Mouse (Mus musculus): Measurements from ENCODE around the gene Slc30a6.
"Not testable (repeated sequence)": the region's sequence is repeated elsewhere in the genome, so short reads cannot be mapped to it uniquely, and the experiment has no call there.

The Slc30a6 gene

DNA sequence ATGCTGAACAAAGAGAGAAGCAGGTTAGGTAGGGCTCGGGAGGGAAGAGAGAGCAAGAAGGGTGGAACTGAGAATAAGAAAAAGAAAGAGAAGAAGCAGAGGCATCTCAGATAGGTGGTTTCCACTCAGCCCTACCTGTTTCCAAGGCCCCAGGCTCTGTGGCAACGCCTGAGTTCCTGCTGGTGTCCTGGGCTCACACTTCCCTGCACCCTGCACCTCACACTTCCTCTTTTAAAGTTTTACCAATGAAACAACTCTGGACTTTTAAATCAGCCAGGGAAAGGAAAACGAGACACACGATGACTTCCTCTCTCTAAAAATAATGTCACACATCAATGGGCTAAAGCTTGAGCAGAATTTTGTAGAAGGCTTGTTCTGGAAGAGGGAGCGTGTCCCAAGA lies 45.1 kb downstream of the Slc30a6 start:
- DNase-seq (ENCODE audit: low read depth in 2 of 2, low spot score in 2 of 2): no peak

DNA sequence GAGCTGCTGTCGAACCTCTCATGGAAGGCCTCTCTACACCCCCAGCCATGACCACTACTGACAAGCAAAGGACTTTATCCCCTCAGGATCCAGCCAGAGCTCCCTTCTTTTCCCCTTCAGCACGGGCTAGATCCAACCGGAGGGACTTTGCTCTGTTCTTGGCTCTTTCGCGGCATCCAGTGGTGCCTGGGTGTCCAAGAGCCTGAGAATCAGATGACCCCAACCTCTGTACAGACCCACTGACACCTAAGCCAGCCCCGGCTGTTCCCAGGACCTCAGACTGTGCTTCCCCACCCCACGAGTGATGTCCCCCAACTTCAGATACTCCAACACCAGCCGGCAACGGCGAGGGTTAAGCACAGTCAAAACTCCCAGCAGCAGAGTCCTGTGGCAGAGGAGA lies 54.4 kb downstream of the Slc30a6 start:
- no peak for DNase-seq (ENCODE audit: low read depth in 2 of 2, low spot score in 2 of 2)

DNA sequence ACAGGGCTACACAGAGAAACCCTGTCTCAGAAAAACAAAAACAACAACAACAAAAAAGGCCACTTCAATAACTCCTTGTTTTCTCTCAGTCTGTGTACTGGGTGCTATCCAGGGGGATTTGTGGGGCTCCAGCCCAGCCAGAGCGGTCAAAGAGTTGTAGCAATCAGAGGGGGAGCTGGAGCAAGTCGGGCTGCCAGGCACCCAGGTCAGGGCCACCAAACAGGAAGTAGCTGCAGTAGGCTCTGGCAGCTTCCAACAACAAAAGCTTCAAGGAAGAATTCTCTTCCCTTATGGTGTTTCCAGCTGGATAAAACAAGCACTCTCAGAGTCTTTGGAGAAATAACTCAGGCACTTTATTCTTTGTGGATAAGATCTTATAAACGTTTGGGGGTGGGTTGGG lies 58.5 kb downstream of the Slc30a6 start:
- DNase-seq (ENCODE audit: low read depth in 2 of 2, low spot score in 2 of 2): no peak

DNA sequence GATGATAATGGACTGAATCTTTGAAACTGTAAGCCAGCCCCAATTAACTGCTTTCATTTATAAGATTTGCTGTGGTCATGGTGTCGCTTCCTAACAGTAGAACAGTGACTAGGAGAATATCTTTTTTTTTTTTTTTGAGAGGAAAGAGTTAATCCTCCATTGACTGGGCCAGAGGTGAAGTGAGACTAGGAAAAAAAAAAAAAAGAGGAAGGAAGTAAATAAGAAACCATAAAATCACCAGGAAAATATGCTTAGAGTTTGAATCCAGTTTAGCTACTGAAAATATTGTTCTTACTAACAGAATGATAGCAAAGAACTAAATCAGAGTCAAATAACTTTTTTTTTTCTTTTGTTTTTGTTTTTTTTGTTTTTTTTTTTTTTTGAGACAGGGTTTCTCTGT lies 59.3 kb downstream of the Slc30a6 start:
- no peak for DNase-seq (ENCODE audit: low read depth in 2 of 2, low spot score in 2 of 2)

DNA sequence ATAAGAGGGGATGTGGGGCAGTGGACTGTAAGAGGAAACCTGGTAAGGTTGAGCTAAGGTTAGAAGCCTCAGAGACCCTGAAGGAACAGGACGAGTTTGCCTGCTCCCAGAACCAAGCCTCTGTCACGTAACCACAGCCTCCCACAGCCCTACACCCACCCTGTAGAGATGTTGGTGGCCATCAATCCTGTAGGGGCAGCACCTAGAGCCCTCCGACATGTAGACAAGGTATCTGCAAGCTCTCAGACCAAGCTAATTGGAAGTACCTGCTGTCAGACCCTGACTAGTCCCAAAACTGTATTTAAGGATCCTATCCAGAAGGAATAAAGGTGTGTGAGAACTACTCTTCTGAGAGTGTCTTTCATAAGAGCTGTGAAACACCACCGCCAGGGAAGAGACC lies 60.0 kb downstream of the Slc30a6 start:
- no peak for DNase-seq (ENCODE audit: low read depth in 2 of 2, low spot score in 2 of 2)

DNA sequence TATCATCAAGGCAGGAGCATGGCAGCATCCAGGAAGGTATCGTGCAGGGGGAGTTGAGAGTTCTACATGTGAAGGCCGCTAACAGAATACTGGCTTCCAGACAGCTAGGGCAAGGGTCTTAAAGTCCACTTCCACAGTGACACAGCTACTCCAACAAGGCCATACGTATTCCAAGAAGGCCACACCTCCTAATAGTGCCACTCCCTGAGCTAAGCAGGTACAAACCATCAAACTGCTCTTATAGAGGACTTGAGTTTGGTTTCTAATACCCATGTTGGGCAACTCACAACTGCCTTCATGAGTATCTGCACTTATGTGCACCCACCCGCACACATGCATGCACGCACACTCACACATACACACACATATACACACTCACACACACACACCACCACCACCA lies 61.4 kb downstream of the Slc30a6 start:
- no peak for DNase-seq (ENCODE audit: low read depth in 2 of 2, low spot score in 2 of 2)

DNA sequence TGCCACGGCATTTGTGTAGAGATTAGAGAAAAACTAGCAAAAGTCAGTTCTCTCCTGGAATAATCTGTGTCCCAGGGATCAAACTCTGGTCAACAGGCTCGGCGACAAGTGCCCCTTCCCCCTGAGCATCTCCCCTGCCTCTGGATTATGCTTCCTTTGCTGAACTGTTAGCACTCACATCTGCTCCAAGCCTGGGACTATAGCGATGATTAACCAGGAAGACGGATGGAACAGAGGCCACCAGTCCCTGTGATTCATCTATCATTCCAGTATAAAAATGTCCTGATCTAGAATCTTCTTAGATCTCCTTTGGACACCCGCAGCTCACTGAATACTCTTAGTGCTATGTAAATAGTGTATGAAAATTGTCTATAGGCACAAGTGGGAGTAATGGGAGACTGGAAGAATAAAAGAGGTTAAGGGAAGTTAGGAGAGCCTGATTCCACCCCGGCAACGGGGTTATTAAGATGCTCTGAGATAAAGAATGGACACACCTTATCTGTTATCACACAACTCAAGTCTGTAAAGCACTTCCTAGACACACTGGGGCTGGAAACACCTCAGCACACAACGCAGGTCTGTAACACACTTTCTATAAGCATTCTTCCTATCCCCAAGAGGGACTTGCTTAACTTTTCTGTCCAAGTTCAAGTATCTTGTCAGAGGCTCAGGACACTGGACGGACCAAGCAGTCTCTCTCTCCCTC lies 62.7 kb downstream of the Slc30a6 start:
- no peak for DNase-seq (ENCODE audit: low read depth in 2 of 2, low spot score in 2 of 2)

DNA sequence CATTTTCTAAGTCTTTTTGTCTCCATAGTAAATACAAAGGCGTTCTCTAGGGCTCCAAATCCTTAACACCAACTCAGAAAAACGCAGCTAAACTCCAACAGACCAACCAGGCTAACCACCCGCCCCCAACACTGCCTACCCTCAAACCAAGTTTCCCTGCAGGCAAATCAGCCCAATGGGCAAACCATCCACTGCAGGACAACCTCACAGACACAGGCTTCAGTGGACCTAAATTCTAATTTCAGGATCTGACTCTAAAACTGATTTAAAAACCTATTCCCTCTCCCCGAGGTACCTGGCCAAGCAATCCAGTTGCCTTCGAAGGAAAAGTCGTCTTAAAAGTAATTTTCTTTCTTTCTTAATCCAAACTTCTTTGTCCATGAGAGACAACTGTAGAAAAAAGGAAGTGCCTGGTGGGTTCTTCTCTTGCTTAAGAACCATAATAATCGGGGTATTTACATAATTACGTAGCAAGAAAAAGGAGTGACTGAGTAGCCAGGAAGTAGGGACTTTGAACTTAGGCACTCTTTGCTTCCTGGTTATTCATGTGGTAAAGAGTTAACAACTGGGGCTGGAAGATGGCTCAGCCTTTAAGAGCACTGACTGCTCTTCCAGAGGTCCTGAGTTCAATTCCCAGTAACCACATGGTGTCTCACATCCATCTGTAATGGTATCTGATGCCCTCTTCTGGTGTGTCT lies 63.5 kb downstream of the Slc30a6 start, which contains the start of gene Nlrc4:
Gene Nlrc4 (minus strand): TSS at position 432 of the 698 bp plus-strand sequence.
- no peak for DNase-seq (ENCODE audit: low read depth in 2 of 2, low spot score in 2 of 2)

DNA sequence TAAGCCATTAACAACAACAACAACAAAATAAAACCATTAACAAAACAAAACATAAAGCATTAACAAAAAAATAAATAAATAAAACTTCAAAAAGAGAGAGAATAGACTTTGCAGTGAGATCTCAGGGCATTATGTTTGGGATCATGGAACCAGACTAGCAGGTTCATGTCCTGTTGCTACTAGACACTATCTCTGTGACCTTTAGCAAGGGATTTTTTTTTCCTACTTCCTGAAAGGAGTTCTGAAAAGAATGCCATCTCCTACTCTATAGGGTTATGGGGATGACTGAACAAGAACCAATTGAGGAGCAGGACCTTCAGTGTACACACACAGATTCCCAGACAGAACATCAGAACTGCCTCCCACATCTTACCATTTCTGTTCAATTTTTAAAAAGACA lies 68.1 kb downstream of the Slc30a6 start:
- no peak for DNase-seq (ENCODE audit: low read depth in 2 of 2, low spot score in 2 of 2)

DNA sequence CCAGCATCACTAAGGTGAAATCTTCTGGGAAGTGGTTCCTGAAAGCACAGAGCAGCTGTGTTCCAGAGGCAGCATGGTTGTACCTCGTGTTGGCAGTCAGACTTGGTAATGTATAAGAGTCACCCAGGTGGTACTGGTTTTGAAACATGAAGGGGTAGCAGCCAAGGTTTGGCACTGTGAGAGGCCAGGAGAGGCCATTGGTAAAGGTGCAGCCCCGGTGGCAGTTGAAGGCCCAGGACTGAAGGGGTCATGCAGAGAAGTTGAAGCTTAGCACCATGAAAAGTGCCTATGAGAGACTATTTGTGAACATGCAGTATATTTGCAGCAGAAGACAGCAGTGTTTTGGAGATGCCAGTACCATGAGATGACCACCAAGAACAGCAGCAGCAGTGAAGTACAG lies 72.6 kb downstream of the Slc30a6 start:
- not testable (repeated sequence) for DNase-seq (ENCODE audit: low read depth in 2 of 2, low spot score in 2 of 2)

DNA sequence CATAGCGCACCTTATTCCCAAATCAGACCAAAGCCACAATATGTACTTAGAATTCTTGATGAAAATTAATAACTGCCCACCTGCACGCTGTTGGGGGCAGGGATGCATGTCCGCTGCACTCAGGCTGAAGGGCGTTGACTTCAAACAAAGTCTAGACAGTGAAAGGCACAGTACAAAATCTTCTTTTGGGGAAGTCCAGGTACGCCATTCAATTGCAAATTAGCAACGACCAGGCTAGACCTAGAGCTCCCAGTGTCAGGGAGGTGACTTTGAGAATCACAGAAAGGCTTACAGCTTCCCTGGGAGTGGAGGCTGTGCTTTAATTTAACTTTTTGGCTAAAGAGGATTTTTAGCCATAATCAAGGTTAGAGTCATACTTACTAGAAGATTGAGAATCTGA lies 74.7 kb downstream of the Slc30a6 start:
- DNase-seq (ENCODE audit: low read depth in 2 of 2, low spot score in 2 of 2): not testable (repeated sequence)

All from CD8-positive naive resting alpha-beta T cell, adult 2 months (primary cell).